Mouse (Mus musculus) ES-Bruce4 (cell line): Measurements from ENCODE around the gene Gpsm1.

Experiments used
- CTCF ChIP-seq: IDR thresholded peaks from one replicate; pipeline ENCODE4 v1.8.1; 2011; ENCODE audit warnings: low read depth, low read length
- POLR2A ChIP-seq: IDR thresholded peaks from one replicate; pipeline ENCODE4 v1.8.1; 2011; ENCODE audit warnings: low read length; ENCODE audit not compliant: insufficient read depth

GRCm38 (mm10) chr2:26351358-26352290 lies 36.3 kb downstream of the Gpsm1 start, which contains the start of gene Dnlz:
- TF ChIP-seq POLR2A (no peak), CTCF (peak; percentile 57)
